Mouse (Mus musculus): ENCODE data around the gene Sh3bp1. TPM values are rescaled to one million over a fixed set of nuclear protein-coding genes. Genes with fewer than 3 reads are reported as not detected.

Gene Sh3bp1
- total and polyA plus RNA-seq, 2 experiments from 2014 or later = 5.5 to 6.2 TPM

DNA sequence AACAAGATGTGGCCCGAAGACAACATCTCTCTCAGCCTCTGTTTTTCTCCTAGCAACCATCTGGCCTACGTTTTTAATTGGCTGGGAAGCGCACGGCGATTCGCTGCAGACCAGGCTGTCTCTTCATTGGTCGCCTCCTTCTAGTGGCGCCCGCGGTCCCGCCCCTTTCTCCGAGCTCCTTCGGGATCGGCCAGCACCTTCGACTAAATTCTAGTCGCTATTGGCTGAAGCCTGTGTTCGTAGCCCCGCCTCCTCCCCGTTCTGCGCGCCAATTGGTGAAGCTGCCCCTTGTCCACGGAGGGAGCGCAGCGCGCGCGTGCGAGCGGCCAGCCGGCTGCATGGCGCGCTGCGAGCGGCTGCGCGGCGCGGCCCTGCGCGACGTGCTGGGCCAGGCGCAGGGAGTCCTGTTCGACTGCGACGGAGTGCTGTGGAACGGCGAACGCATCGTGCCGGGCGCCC, 14.1 kb downstream of the Sh3bp1 start, which contains the start of gene Pdxp:
Pdxp (plus strand) TSS at position 288 of the 459 bp plus-strand sequence.
- Histone ChIP-seq H3K4me2 (ENCODE audit: low read depth, low read length) (peak within 1 kb of the TSS; percentile 86), H3K36me3 (ENCODE audit: insufficient read depth, low read length) (no peaks in the 10 kb centered on the region; the same call in 1 of the 2 replicates), H3K27me3 (ENCODE audit: insufficient read depth, low read length) (no peaks in the 10 kb centered on the region), H3K27ac (peak within 1 kb of the TSS; percentile 98), H3K9me3 (ENCODE audit: low read length) (no peaks in the 10 kb centered on the region), H3K9ac (replicated peaks; ENCODE audit: low read length) (peak within 1 kb of the TSS; percentile 86), H3K4me1 (ENCODE audit: insufficient read depth, low read length) (peaks cover 20% of the 10 kb centered on the region), H3K4me3 (ENCODE audit: low read length) (peak within 1 kb of the TSS; percentile 71)
- ATAC-seq = peak; percentile 95
- under 1% methylated on average over 51 of the region's 51 CpGs for WGBS
- no peak for TF ChIP-seq CTCF (IDR thresholded peaks at IDR 0.05; ENCODE audit: low read depth)
- peak; percentile 99 for DNase-seq (ENCODE audit: low spot score)

DNA sequence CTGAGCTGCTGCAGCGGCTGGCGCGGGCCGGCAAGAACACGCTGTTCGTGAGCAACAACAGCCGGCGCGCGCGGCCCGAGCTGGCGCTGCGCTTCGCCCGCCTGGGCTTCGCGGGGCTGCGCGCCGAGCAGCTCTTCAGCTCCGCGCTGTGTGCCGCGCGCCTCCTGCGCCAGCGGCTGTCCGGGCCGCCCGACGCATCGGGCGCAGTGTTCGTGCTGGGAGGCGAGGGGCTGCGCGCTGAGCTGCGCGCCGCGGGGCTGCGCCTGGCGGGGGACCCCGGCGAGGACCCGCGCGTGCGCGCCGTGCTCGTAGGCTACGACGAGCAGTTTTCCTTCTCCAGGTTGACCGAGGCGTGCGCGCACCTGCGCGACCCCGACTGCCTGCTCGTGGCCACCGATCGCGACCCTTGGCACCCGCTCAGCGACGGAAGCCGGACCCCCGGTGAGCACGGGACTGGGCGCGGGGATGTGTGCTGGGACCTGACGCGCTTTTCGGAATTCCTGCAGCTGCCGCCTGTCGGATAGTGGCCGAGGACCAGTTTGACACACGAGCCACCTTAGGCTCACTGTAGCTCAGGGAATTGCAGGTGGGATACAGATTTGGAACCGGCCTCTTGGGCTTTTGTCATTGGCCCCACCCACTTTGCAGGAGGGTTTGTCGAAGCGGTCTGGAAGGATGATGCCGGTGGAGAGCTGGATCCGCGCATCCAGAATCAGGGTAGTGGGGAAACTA, 14.7 kb downstream of the Sh3bp1 start:
- WGBS = under 1% methylated on average over 85 of the region's 87 CpGs
- DNase-seq (ENCODE audit: low spot score) (peak; percentile 80), ATAC-seq (peak; percentile 72)
- Histone ChIP-seq H3K4me2 (ENCODE audit: low read depth, low read length) (peak overlapping the region; percentile 86), H3K9ac (replicated peaks; ENCODE audit: low read length) (peak overlapping the region; percentile 86), H3K9me3 (ENCODE audit: low read length) (no peaks in the 10 kb centered on the region), H3K4me1 (ENCODE audit: insufficient read depth, low read length) (peaks cover 20% of the 10 kb centered on the region), H3K27ac (peak overlapping the region; percentile 98), H3K4me3 (ENCODE audit: low read length) (peak overlapping the region; percentile 71), H3K27me3 (ENCODE audit: insufficient read depth, low read length) (no peaks in the 10 kb centered on the region), H3K36me3 (ENCODE audit: insufficient read depth, low read length) (peaks cover 4% of the 10 kb centered on the region; the same call in 1 of the 2 replicates)
- TF ChIP-seq CTCF (IDR thresholded peaks at IDR 0.05; ENCODE audit: low read depth) = no peak; the same call in none of the 2 replicates

DNA sequence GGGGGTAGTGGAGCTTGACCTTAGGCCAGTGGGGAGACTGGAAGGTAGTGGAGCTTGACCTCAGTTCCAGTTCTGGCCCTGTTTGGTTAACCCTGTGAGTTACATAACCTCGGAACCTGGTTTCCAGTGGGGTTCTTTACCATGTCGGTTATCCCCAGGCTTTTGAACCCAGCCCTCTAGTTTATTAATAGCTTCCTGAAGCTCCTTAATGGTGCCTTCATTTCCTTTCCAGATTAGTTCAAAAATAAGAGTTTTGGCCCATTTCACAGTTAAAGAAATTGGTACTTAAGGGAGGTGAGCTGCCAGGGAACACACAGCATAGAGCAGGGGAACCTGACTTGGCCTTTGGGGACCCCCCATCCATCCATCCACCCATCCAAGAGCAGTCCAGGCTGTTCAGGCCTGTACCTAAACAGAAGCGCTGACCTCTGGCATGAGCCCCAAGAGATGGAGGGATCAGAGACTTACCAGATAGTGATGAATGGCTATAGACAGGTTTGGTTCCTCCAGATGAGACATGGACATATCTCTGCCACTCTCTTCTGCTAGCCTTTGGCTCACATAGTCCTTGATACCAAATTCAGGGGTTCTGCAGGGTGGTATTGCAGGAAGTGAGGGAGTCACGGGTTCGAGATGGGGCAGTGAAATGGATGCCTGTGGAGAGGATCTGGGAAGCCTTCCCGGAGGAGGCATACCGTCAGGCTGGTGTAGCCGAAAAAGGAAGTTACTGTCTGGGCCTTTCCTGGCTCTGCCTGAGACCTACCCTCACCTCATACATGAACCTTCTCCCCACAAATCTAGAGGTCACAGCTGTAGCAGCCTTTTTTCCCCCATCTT, 15.5 kb downstream of the Sh3bp1 start:
- Histone ChIP-seq H3K27me3 (ENCODE audit: insufficient read depth, low read length) (no peaks in the 10 kb centered on the region), H3K9ac (replicated peaks; ENCODE audit: low read length) (peak overlapping the region; percentile 86), H3K4me1 (ENCODE audit: insufficient read depth, low read length) (peaks cover 20% of the 10 kb centered on the region), H3K27ac (peak overlapping the region; percentile 98; the same call in 1 of the 2 replicates), H3K4me3 (ENCODE audit: low read length) (peak overlapping the region; percentile 71), H3K9me3 (ENCODE audit: low read length) (no peaks in the 10 kb centered on the region), H3K36me3 (ENCODE audit: insufficient read depth, low read length) (peaks cover 8% of the 10 kb centered on the region; the same call in 1 of the 2 replicates), H3K4me2 (ENCODE audit: low read depth, low read length) (peak overlapping the region; percentile 86)
- DNase-seq (ENCODE audit: low spot score) (no peak), ATAC-seq (no peak)
- no peak for TF ChIP-seq CTCF (IDR thresholded peaks at IDR 0.05; ENCODE audit: low read depth)
- WGBS = 51% methylated on average over 8 of the region's 8 CpGs

DNA sequence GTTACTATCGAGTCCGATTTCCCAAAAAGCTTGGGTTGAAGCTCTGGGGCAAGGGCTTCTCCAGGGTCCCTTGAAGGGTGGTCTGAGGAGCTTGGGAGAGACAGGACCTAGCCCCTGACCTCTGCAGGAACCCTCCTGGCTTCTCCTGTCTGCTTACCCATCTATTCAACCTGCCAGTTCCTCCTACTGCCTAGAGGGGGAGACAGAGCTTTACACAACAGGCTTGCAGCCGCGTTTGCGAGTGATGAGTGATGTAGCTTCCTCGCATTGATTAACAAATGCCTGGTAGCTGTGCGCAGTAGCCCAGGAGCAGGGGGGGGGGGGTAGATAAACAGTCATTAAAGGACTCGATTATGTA, 16.1 kb downstream of the Sh3bp1 start:
- DNase-seq (ENCODE audit: low spot score) (peak; percentile 93), ATAC-seq (peak; percentile 33; the same call in 1 of the 2 replicates)
- peak overlapping the region; percentile 71 for H3K4me3 ChIP-seq (ENCODE audit: low read length)
- H3K27ac ChIP-seq = peak overlapping the region; percentile 48; the same call in 1 of the 2 replicates
- H3K36me3 ChIP-seq (ENCODE audit: insufficient read depth, low read length) = peaks cover 8% of the 10 kb centered on the region; the same call in 1 of the 2 replicates
- H3K4me1 ChIP-seq (ENCODE audit: insufficient read depth, low read length) = peaks cover 20% of the 10 kb centered on the region
- H3K4me2 ChIP-seq (ENCODE audit: low read depth, low read length) = peak overlapping the region; percentile 86
- peak; percentile 95 for TF ChIP-seq CTCF (IDR thresholded peaks at IDR 0.05; ENCODE audit: low read depth)
- WGBS = 9% methylated on average over 8 of the region's 8 CpGs
- peak overlapping the region; percentile 86 for H3K9ac ChIP-seq (replicated peaks; ENCODE audit: low read length)
- no peaks in the 10 kb centered on the region for H3K27me3 ChIP-seq (ENCODE audit: insufficient read depth, low read length)
- H3K9me3 ChIP-seq (ENCODE audit: low read length) = no peaks in the 10 kb centered on the region

DNA sequence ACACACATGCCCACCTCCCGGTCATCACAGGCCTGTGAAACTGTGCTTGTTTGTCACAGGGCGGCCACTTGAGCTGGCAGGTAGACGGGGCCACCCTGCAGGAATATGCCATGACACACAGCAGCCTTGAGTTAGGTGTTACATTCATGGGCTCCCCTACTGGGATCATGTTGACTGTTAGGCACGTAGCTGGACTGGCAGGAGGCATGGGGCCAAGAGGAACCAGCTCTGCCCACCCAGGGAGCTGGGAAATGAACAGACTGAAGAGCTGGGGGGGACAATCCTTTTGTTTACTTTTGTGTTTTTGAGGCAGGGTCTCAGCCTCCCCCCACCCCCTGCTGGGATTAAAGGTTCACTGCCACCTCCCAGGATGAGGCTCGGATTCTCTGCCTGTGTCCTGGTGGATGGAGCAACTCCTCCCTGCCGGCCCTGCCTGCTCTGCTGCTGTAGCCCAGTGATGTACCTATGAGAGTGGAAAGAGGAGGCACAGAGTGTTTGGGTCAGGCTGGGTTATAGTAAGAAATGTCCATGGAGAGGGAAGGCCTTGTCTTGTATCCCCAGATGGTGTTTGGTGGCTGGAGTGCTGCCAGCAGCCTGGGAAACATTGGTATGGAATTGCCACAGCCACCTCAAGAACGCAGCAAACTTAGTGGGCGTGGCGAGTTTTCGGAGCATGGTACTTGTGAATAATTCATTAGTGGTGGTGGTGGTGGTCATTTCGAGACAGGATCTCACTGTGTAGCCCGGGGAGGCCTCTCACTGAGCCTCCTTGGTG, 16.7 kb downstream of the Sh3bp1 start:
- H3K9me3 ChIP-seq (ENCODE audit: low read length) = no peaks in the 10 kb centered on the region
- TF ChIP-seq CTCF (IDR thresholded peaks at IDR 0.05; ENCODE audit: low read depth) = no peak
- H3K4me1 ChIP-seq (ENCODE audit: insufficient read depth, low read length) = peaks cover 20% of the 10 kb centered on the region
- H3K27ac ChIP-seq = peak overlapping the region; percentile 48; the same call in 1 of the 2 replicates
- 17% methylated on average over 12 of the region's 12 CpGs for WGBS
- peaks cover 8% of the 10 kb centered on the region; the same call in 1 of the 2 replicates for H3K36me3 ChIP-seq (ENCODE audit: insufficient read depth, low read length)
- H3K4me2 ChIP-seq (ENCODE audit: low read depth, low read length) = peak overlapping the region; percentile 86
- no peaks in the 10 kb centered on the region for H3K27me3 ChIP-seq (ENCODE audit: insufficient read depth, low read length)
- peak overlapping the region; percentile 71 for H3K4me3 ChIP-seq (ENCODE audit: low read length)
- peak overlapping the region; percentile 86 for H3K9ac ChIP-seq (replicated peaks; ENCODE audit: low read length)
- DNase-seq (ENCODE audit: low spot score) (peak; percentile 57), ATAC-seq (0 out of 2 replicates have a peak, but pooled peaks have one; percentile 1)

DNA sequence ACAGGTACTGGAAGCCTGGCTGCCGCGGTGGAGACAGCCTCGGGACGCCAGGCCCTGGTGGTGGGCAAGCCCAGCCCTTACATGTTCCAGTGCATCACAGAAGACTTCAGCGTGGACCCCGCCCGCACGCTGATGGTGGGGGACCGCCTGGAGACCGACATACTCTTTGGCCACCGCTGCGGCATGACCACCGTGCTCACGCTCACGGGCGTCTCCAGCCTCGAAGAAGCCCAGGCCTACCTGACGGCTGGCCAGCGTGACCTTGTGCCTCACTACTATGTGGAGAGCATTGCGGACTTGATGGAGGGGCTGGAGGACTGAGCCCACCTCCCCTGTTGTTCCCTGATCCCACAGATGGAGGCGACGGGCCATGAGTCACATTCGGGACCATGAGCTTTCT, 18.6 kb downstream of the Sh3bp1 start:
- H3K9me3 ChIP-seq (ENCODE audit: low read length) = no peaks in the 10 kb centered on the region
- H3K27me3 ChIP-seq (ENCODE audit: insufficient read depth, low read length) = no peaks in the 10 kb centered on the region
- no peak overlapping the region for H3K27ac ChIP-seq
- H3K36me3 ChIP-seq (ENCODE audit: insufficient read depth, low read length) = peaks cover 8% of the 10 kb centered on the region; the same call in 1 of the 2 replicates
- peaks cover 17% of the 10 kb centered on the region for H3K4me1 ChIP-seq (ENCODE audit: insufficient read depth, low read length)
- DNase-seq (ENCODE audit: low spot score) = no peak
- ATAC-seq = no peak
- H3K4me3 ChIP-seq (ENCODE audit: low read length) = no peak overlapping the region
- WGBS = 92% methylated on average over 23 of the region's 23 CpGs
- TF ChIP-seq CTCF (IDR thresholded peaks at IDR 0.05; ENCODE audit: low read depth) = no peak
- H3K9ac ChIP-seq (replicated peaks; ENCODE audit: low read length) = no peak overlapping the region
- H3K4me2 ChIP-seq (ENCODE audit: low read depth, low read length) = no peak overlapping the region
